Mouse (Mus musculus): ENCODE measurements around the gene Myo1b. TPM values are rescaled to one million over a fixed set of nuclear protein-coding genes. Genes with fewer than 3 reads are reported as not detected.

Myo1b gene
- polyA plus RNA-seq, 1 experiment from 2014 or later, result 38.3 TPM

- 51% methylated on average over 5 of the region's 5 CpGs for WGBS
- ATAC-seq (ENCODE audit: low FRiP score, low TSS enrichment), result no peak
- no peak for DNase-seq (ENCODE audit: low spot score)
These were observed 63.6 kb downstream of the Myo1b start for GRCm38 (mm10) chr1:51852314-51852713.

GRCm38 (mm10) chr1:51849570-51850211, 66.2 kb downstream of the Myo1b start:
- WGBS, result 30% methylated on average over 8 of the region's 8 CpGs
- Histone ChIP-seq H3K4me1 (replicated peaks; ENCODE audit: control insufficient read depth, insufficient read depth) (no peaks in the 10 kb centered on the region), H3K27ac (replicated peaks) (peak overlapping the region; percentile 71), H3K9ac (ENCODE audit: low read length) (no peak overlapping the region), H3K36me3 (ENCODE audit: control insufficient read depth, insufficient read depth, low read length) (no peaks in the 10 kb centered on the region), H3K27me3 (ENCODE audit: control insufficient read depth, insufficient read depth, low read length) (no peaks in the 10 kb centered on the region), H3K4me3 (ENCODE audit: low read depth, low read length) (no peak overlapping the region), H3K9me3 (ENCODE audit: control insufficient read depth, low read length) (no peaks in the 10 kb centered on the region), H3K4me2 (replicated peaks; ENCODE audit: low read depth) (0 out of 2 replicates have a peak overlapping the region, but pooled peaks have one; percentile 25)
- ATAC-seq (ENCODE audit: low FRiP score, low TSS enrichment) (peak; percentile 89), DNase-seq (ENCODE audit: low spot score) (peak; percentile 35)
- TF ChIP-seq CTCF (IDR thresholded peaks at IDR 0.05; ENCODE audit: low read depth) (no peak), EP300 (optimal IDR thresholded peaks at IDR 0.05) (no peak)

More at GRCm38 (mm10) chr1:51852314-51852713, 63.6 kb downstream of the Myo1b start:
- Histone ChIP-seq H3K27me3 (ENCODE audit: control insufficient read depth, insufficient read depth, low read length) (no peaks in the 10 kb centered on the region), H3K36me3 (ENCODE audit: control insufficient read depth, insufficient read depth, low read length) (no peaks in the 10 kb centered on the region), H3K4me3 (ENCODE audit: low read depth, low read length) (no peak overlapping the region), H3K9me3 (ENCODE audit: control insufficient read depth, low read length) (no peaks in the 10 kb centered on the region), H3K27ac (replicated peaks) (no peak overlapping the region), H3K4me1 (replicated peaks; ENCODE audit: control insufficient read depth, insufficient read depth) (no peaks in the 10 kb centered on the region; the same call in 1 of the 2 replicates), H3K4me2 (replicated peaks; ENCODE audit: low read depth) (no peak overlapping the region), H3K9ac (ENCODE audit: low read length) (no peak overlapping the region)
- TF ChIP-seq CTCF (IDR thresholded peaks at IDR 0.05; ENCODE audit: low read depth) (no peak), EP300 (optimal IDR thresholded peaks at IDR 0.05) (no peak)

GRCm38 (mm10) chr1:51845264-51846036, 70.4 kb downstream of the Myo1b start:
- 82% methylated on average over 2 of the region's 2 CpGs for WGBS
- no peaks in the 10 kb centered on the region for H3K9me3 ChIP-seq (ENCODE audit: control insufficient read depth, low read length)
- no peak overlapping the region for H3K4me3 ChIP-seq (ENCODE audit: low read depth, low read length)
- H3K27ac ChIP-seq (replicated peaks), result no peak overlapping the region
- ATAC-seq (ENCODE audit: low FRiP score, low TSS enrichment) (no peak), DNase-seq (ENCODE audit: low spot score) (no peak)
- no peak overlapping the region for H3K4me2 ChIP-seq (replicated peaks; ENCODE audit: low read depth)
- no peaks in the 10 kb centered on the region for H3K4me1 ChIP-seq (replicated peaks; ENCODE audit: control insufficient read depth, insufficient read depth)
- TF ChIP-seq CTCF (IDR thresholded peaks at IDR 0.05; ENCODE audit: low read depth) (no peak), EP300 (optimal IDR thresholded peaks at IDR 0.05) (no peak)
- no peaks in the 10 kb centered on the region for H3K36me3 ChIP-seq (ENCODE audit: control insufficient read depth, insufficient read depth, low read length)
- H3K27me3 ChIP-seq (ENCODE audit: control insufficient read depth, insufficient read depth, low read length), result no peaks in the 10 kb centered on the region
- H3K9ac ChIP-seq (ENCODE audit: low read length), result no peak overlapping the region

- DNase-seq (ENCODE audit: low spot score), result peak; percentile 21
- no peak overlapping the region for H3K9ac ChIP-seq (ENCODE audit: low read length)
- H3K4me3 ChIP-seq (ENCODE audit: low read depth, low read length), result no peak overlapping the region
- no peaks in the 10 kb centered on the region for H3K4me1 ChIP-seq (replicated peaks; ENCODE audit: control insufficient read depth, insufficient read depth)
- no peaks in the 10 kb centered on the region for H3K27me3 ChIP-seq (ENCODE audit: control insufficient read depth, insufficient read depth, low read length)
- H3K36me3 ChIP-seq (ENCODE audit: control insufficient read depth, insufficient read depth, low read length), result no peaks in the 10 kb centered on the region
- H3K27ac ChIP-seq (replicated peaks), result no peak overlapping the region
- peak; percentile 40; the same call in 1 of the 2 replicates for ATAC-seq (ENCODE audit: low FRiP score, low TSS enrichment)
- no peak overlapping the region for H3K4me2 ChIP-seq (replicated peaks; ENCODE audit: low read depth)
- WGBS, result 70% methylated on average over 11 of the region's 11 CpGs
- TF ChIP-seq CTCF (IDR thresholded peaks at IDR 0.05; ENCODE audit: low read depth) (peak; percentile 52), EP300 (optimal IDR thresholded peaks at IDR 0.05) (no peak)
- H3K9me3 ChIP-seq (ENCODE audit: control insufficient read depth, low read length), result no peaks in the 10 kb centered on the region
These were observed 77.8 kb downstream of the Myo1b start for GRCm38 (mm10) chr1:51837845-51838623.

- WGBS, result 43% methylated on average over 4 of the region's 4 CpGs
- H3K9ac ChIP-seq (ENCODE audit: low read length), result no peak overlapping the region
- no peaks in the 10 kb centered on the region for H3K27me3 ChIP-seq (ENCODE audit: control insufficient read depth, insufficient read depth, low read length)
- H3K36me3 ChIP-seq (ENCODE audit: control insufficient read depth, insufficient read depth, low read length), result no peaks in the 10 kb centered on the region
- H3K9me3 ChIP-seq (ENCODE audit: control insufficient read depth, low read length), result no peaks in the 10 kb centered on the region
- ATAC-seq (ENCODE audit: low FRiP score, low TSS enrichment) (no peak), DNase-seq (ENCODE audit: low spot score) (no peak)
- H3K4me2 ChIP-seq (replicated peaks; ENCODE audit: low read depth), result no peak overlapping the region
- TF ChIP-seq EP300 (optimal IDR thresholded peaks at IDR 0.05) (no peak), CTCF (IDR thresholded peaks at IDR 0.05; ENCODE audit: low read depth) (no peak)
- no peak overlapping the region for H3K27ac ChIP-seq (replicated peaks)
- no peaks in the 10 kb centered on the region for H3K4me1 ChIP-seq (replicated peaks; ENCODE audit: control insufficient read depth, insufficient read depth)
- H3K4me3 ChIP-seq (ENCODE audit: low read depth, low read length), result no peak overlapping the region
These were observed 78.6 kb downstream of the Myo1b start for GRCm38 (mm10) chr1:51837311-51837710.
